Mouse (Mus musculus) liver, embryonic 15.5 days (tissue): ENCODE data around the gene Primpol. TPM values are rescaled to one million over a fixed set of nuclear protein-coding genes. Genes with fewer than 3 reads are reported as not detected.

Source experiments
- ATAC-seq: fragments of 200-750 bp; cut with Nextera tagmentation; 2 replicates; pipeline ENCODE4 v1.8.0; 2017; ENCODE audit warnings: moderate number of reproducible peaks, mild to moderate bottlenecking, moderate library complexity; ENCODE audit not compliant: insufficient read depth
- H3K27ac ChIP-seq: fragments of 300-500 bp; sonication (generic); replicated peaks from 2 replicates; pipeline ENCODE4 v1.5.1; 2015; ENCODE audit warnings: mild to moderate bottlenecking, inconsistent platforms
- H3K27me3 ChIP-seq: fragments of 300-500 bp; sonication (generic); 2 replicates; pipeline ENCODE4 v1.6.1; 2015; ENCODE audit warnings: mild to moderate bottlenecking, inconsistent platforms
- H3K36me3 ChIP-seq: fragments of 300-500 bp; sonication (generic); replicated peaks from 2 replicates; pipeline ENCODE4 v1.6.1; 2015; ENCODE audit warnings: moderate library complexity, mild to moderate bottlenecking, inconsistent platforms
- H3K4me1 ChIP-seq: fragments of 300-500 bp; sonication (generic); replicated peaks from 2 replicates; pipeline ENCODE4 v1.6.1; 2015; ENCODE audit warnings: inconsistent platforms
- H3K4me2 ChIP-seq: fragments of 300-500 bp; sonication (generic); 2 replicates; pipeline ENCODE4 v1.6.1; 2015; ENCODE audit warnings: moderate library complexity, mild to moderate bottlenecking, inconsistent platforms
- H3K4me3 ChIP-seq: fragments of 300-500 bp; sonication (generic); replicated peaks from 2 replicates; pipeline ENCODE4 v1.5.1; 2015; ENCODE audit warnings: mild to moderate bottlenecking, inconsistent platforms
- H3K9ac ChIP-seq: fragments of 300-500 bp; sonication (generic); 2 replicates; pipeline ENCODE4 v1.6.1; 2015; ENCODE audit warnings: moderate library complexity, mild to moderate bottlenecking, inconsistent platforms
- H3K9me3 ChIP-seq: fragments of 300-500 bp; sonication (generic); replicated peaks from 2 replicates; pipeline ENCODE4 v1.6.1; 2016; ENCODE audit warnings: inconsistent platforms
- WGBS: fragments of 180-500 bp; shearing (Covaris S2); methylation state at CpG from one replicate; pipeline ENCODE4 v1.1.7; 2015; ENCODE audit warnings: mixed read lengths; ENCODE audit not compliant: insufficient replicate concordance; 5-methylcytosine and 5-hydroxymethylcytosine counted together
- polyA plus RNA-seq: library from polyadenylated mRNA; unstranded; fragments of >200 nt; fragmentation: Nextera tagmentation; extraction: Ambion mirVana; gene quantifications from 2 replicates; pipeline ENCODE4 v1.2.1, GENCODE M21; 2015

The Primpol gene
- polyA plus RNA-seq, 1 experiment from 2014 or later = 9.0 TPM

- H3K27me3 ChIP-seq = no peaks in the 10 kb centered on the region
- H3K27ac ChIP-seq = no peak overlapping the region
- H3K9ac ChIP-seq = no peak overlapping the region
- 57% methylated on average over 10 of the region's 10 CpGs for WGBS
- no peak overlapping the region for H3K4me2 ChIP-seq
- no peaks in the 10 kb centered on the region for H3K9me3 ChIP-seq
- peaks cover 40% of the 10 kb centered on the region for H3K36me3 ChIP-seq
- no peak overlapping the region for H3K4me3 ChIP-seq
- no peak for ATAC-seq
- peaks cover 33% of the 10 kb centered on the region for H3K4me1 ChIP-seq
Measured at GRCm38 (mm10) chr8:46600959-46601707, 15.9 kb downstream of the Primpol start.

- Histone ChIP-seq H3K36me3 (peaks cover 35% of the 10 kb centered on the region), H3K9me3 (no peaks in the 10 kb centered on the region), H3K4me3 (no peak overlapping the region), H3K4me2 (no peak overlapping the region), H3K27ac (no peak overlapping the region; the same call in 1 of the 2 replicates), H3K27me3 (no peaks in the 10 kb centered on the region), H3K9ac (no peak overlapping the region), H3K4me1 (peaks cover 33% of the 10 kb centered on the region)
- WGBS = 37% methylated on average over 7 of the region's 7 CpGs
- peak; percentile 51; the same call in 1 of the 2 replicates for ATAC-seq
Measured at GRCm38 (mm10) chr8:46599314-46599904, 17.6 kb downstream of the Primpol start.

DNA sequence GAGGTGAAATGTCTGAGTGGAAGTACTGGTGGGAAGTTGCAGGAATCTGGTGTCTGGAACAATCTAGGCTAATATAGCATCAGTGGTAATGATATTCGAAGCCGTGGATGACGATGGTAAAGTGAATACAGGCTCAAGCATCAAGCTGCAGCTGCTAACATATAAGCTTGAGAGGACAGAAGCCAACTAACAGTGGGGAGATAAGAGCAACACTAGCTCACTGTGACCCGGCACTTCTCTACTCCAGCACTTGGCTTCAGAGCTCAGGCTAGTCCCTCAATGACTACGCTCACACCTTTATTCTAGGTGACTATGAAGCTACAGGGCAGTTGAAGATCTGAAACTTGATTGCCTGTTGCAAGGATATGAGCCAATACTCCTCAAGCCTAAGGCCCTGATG, 18.3 kb downstream of the Primpol start:
- H3K27ac ChIP-seq = no peak overlapping the region; the same call in 1 of the 2 replicates

GRCm38 (mm10) chr8:46598114-46598513, 18.9 kb downstream of the Primpol start:
- no peak overlapping the region for H3K27ac ChIP-seq
- H3K27me3 ChIP-seq = no peaks in the 10 kb centered on the region
- peaks cover 41% of the 10 kb centered on the region for H3K36me3 ChIP-seq
- H3K4me3 ChIP-seq = no peak overlapping the region
- H3K4me1 ChIP-seq = peaks cover 37% of the 10 kb centered on the region
- H3K4me2 ChIP-seq = no peak overlapping the region
- ATAC-seq = no peak
- H3K9ac ChIP-seq = no peak overlapping the region
- no peaks in the 10 kb centered on the region for H3K9me3 ChIP-seq
- WGBS = 67% methylated on average over 2 of the region's 2 CpGs

More for the DNA sequence above, 18.3 kb downstream of the Primpol start:
- WGBS = 59% methylated on average over 5 of the region's 5 CpGs
- Histone ChIP-seq H3K4me3 (no peak overlapping the region), H3K4me2 (no peak overlapping the region), H3K9ac (no peak overlapping the region), H3K36me3 (peaks cover 37% of the 10 kb centered on the region), H3K27me3 (no peaks in the 10 kb centered on the region), H3K4me1 (peaks cover 36% of the 10 kb centered on the region), H3K9me3 (no peaks in the 10 kb centered on the region)
- no peak for ATAC-seq

- Histone ChIP-seq H3K4me2 (no peak overlapping the region), H3K4me1 (peaks cover 37% of the 10 kb centered on the region), H3K27me3 (no peaks in the 10 kb centered on the region), H3K36me3 (peaks cover 44% of the 10 kb centered on the region), H3K9me3 (no peaks in the 10 kb centered on the region), H3K9ac (no peak overlapping the region), H3K4me3 (no peak overlapping the region), H3K27ac (0 out of 2 replicates have a peak overlapping the region, but pooled peaks have one; percentile 19)
- no peak for ATAC-seq
- 46% methylated on average over 2 of the region's 2 CpGs for WGBS
Measured at GRCm38 (mm10) chr8:46597411-46597810, 19.6 kb downstream of the Primpol start.

- no peak overlapping the region for H3K9ac ChIP-seq
- no peaks in the 10 kb centered on the region for H3K9me3 ChIP-seq
- H3K36me3 ChIP-seq = peaks cover 44% of the 10 kb centered on the region
- no peak overlapping the region for H3K4me3 ChIP-seq
- peaks cover 40% of the 10 kb centered on the region for H3K4me1 ChIP-seq
- H3K27me3 ChIP-seq = no peaks in the 10 kb centered on the region
- 77% methylated on average over 2 of the region's 2 CpGs for WGBS
- no peak for ATAC-seq
- no peak overlapping the region for H3K4me2 ChIP-seq
- no peak overlapping the region; the same call in 1 of the 2 replicates for H3K27ac ChIP-seq
Measured at GRCm38 (mm10) chr8:46596530-46596929, 20.5 kb downstream of the Primpol start.

DNA sequence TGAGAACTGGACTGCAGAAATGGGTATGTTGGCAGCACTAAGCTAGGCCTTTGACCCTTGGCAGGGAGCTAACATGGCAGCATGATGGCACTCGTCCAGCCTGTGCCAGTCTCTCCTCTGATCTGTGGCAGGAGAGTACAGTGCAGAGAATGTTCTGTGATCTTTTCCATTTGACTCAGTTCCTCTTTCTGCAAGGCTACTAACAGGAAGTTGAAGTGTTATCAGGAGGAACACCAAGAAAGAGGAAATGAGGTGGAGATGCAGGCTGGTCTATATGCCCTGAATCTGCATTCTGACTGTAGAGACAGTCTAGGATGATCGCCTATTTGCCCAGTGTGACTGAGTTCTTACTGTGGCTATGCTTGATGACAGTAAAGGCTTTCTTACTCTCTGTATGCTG, 21.4 kb downstream of the Primpol start:
- peaks cover 46% of the 10 kb centered on the region for H3K36me3 ChIP-seq
- 0 out of 2 replicates have a peak, but pooled peaks have one; percentile 8 for ATAC-seq
- 38% methylated on average over 2 of the region's 2 CpGs for WGBS
- no peaks in the 10 kb centered on the region for H3K9me3 ChIP-seq
- no peak overlapping the region for H3K4me3 ChIP-seq
- no peak overlapping the region for H3K4me2 ChIP-seq
- no peaks in the 10 kb centered on the region for H3K27me3 ChIP-seq
- H3K27ac ChIP-seq = no peak overlapping the region
- H3K9ac ChIP-seq = no peak overlapping the region
- peaks cover 46% of the 10 kb centered on the region for H3K4me1 ChIP-seq

DNA sequence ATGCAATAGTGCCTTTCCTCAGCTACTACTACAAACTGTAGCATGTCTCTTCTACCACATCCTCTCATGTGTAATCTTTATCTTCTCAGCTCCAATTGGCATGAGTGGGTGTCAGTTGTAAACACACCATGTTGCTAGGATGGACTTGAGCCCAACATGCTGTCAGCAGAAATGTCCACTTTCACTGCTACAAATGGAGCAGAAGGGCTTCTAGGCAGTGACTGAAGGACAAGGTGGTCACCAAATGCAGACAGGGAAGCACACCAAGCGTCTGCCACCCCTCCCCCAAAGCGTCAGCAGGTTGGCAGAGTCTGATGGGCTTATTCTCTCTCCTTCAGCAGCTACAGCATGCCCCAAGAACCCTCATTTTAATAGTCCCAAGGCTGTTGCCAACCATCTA, 23.2 kb downstream of the Primpol start:
- no peaks in the 10 kb centered on the region for H3K27me3 ChIP-seq
- WGBS = 75% methylated on average over 2 of the region's 2 CpGs
- ATAC-seq = no peak
- no peak overlapping the region for H3K4me2 ChIP-seq
- no peaks in the 10 kb centered on the region for H3K9me3 ChIP-seq
- no peak overlapping the region for H3K27ac ChIP-seq
- H3K36me3 ChIP-seq = peaks cover 53% of the 10 kb centered on the region
- peaks cover 45% of the 10 kb centered on the region for H3K4me1 ChIP-seq
- no peak overlapping the region for H3K4me3 ChIP-seq
- H3K9ac ChIP-seq = no peak overlapping the region

GRCm38 (mm10) chr8:46593067-46593466, 23.9 kb downstream of the Primpol start:
- no peaks in the 10 kb centered on the region for H3K9me3 ChIP-seq
- no peaks in the 10 kb centered on the region for H3K27me3 ChIP-seq
- 76% methylated on average over 8 of the region's 8 CpGs for WGBS
- no peak overlapping the region for H3K4me3 ChIP-seq
- ATAC-seq = no peak
- peaks cover 41% of the 10 kb centered on the region for H3K4me1 ChIP-seq
- no peak overlapping the region for H3K27ac ChIP-seq
- H3K36me3 ChIP-seq = peaks cover 50% of the 10 kb centered on the region
- no peak overlapping the region for H3K9ac ChIP-seq
- H3K4me2 ChIP-seq = no peak overlapping the region

- Histone ChIP-seq H3K9me3 (no peaks in the 10 kb centered on the region), H3K4me1 (peaks cover 36% of the 10 kb centered on the region), H3K27me3 (no peaks in the 10 kb centered on the region), H3K9ac (no peak overlapping the region), H3K4me2 (no peak overlapping the region), H3K27ac (no peak overlapping the region), H3K36me3 (peaks cover 34% of the 10 kb centered on the region), H3K4me3 (no peak overlapping the region)
- ATAC-seq = peak; percentile 58
- WGBS = 48% methylated on average over 2 of the region's 2 CpGs
Measured at GRCm38 (mm10) chr8:46588663-46589062, 28.3 kb downstream of the Primpol start.

DNA sequence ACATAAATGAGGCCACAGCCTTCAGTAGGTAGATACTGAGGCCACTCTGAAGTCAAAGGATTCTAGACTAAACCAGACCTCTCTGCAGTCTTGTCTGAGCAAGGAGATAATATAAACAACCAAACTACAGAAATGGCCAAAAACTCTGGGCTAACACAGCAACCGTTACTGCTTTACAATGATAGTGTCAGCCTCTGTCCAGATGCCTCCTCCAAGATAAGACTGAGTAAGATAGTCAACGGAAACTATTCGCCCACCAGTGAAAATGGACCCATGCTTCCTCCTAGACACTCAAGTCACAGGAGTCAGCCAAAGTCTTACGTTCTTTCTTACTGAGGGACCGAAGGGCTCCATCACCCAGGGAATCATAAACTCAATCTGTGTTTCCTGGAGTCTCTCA, 29.1 kb downstream of the Primpol start:
- ATAC-seq = peak; percentile 80
- no peaks in the 10 kb centered on the region for H3K9me3 ChIP-seq
- H3K4me2 ChIP-seq = peak overlapping the region; percentile 32
- peaks cover 36% of the 10 kb centered on the region for H3K4me1 ChIP-seq
- H3K9ac ChIP-seq = no peak overlapping the region
- H3K27me3 ChIP-seq = no peaks in the 10 kb centered on the region
- 15% methylated on average over 5 of the region's 5 CpGs for WGBS
- no peak overlapping the region for H3K4me3 ChIP-seq
- H3K36me3 ChIP-seq = peaks cover 26% of the 10 kb centered on the region
- H3K27ac ChIP-seq = peak overlapping the region; percentile 79
